Mouse (Mus musculus) CD4-positive helper T cell, adult 2 months (primary cell): ENCODE data around the gene Lilra5.
"Not testable (repeated sequence)": the region's sequence is repeated elsewhere in the genome, so short reads cannot be mapped to it uniquely, and the experiment has no call there.

Experiments
- DNase-seq: peaks from one replicate; pipeline ENCODE4 v3.0.0-alpha.2; 2012; ENCODE audit warnings: low read depth, missing footprints, low spot score

The Lilra5 gene

GRCm38 (mm10) chr7:4237454-4237853 lies at the start of gene Lilra5:
Gene Lilra5, plus strand, starts transcription at chr7:4237754.
- DNase-seq, result no peak

- DNase-seq, result no peak
These were observed 30.4 kb upstream of the Lilra5 start for GRCm38 (mm10) chr7:4207126-4207525.

DNA sequence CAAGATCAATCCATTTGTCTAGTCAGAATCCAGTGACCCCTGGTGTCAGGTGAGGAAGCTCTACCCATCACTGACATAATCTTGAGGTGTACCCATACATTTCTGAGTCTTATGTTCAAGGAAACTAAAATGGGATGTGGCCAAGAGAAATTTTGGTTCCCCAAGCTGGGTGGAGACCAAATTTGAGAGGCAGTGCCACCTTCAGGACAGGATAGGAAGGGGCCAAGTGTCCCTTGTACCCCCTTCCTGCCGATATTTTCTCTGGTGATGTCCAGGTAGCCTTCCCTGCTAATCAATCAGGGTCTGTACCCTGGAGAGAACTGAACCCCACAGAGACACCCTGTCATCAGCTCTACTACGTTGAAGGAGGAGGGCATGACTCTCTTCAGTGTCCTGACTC lies 28.9 kb upstream of the Lilra5 start:
- DNase-seq, result no peak

GRCm38 (mm10) chr7:4213436-4213835 lies 24.1 kb upstream of the Lilra5 start:
- DNase-seq, result not testable (repeated sequence)

DNA sequence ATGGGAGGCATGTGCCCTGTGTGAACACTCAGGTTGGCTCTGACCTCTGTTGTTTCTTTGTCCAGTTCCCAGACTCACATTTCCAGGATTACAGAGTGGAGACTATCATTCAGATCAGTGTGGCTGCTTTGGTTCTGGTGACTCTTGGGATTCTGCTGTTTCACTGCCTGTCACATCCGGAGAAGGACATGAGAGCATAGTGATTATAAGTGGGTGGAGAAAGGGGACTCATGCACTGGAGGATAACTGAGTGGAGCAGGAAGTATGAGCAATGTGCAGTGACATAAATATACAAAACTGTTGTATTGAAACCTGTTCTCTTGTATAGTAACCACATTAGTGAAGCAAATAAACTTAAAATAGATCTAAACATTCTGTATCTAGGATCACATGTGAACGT lies 22.2 kb upstream of the Lilra5 start:
- DNase-seq, result no peak

GRCm38 (mm10) chr7:4215805-4216204 lies 21.7 kb upstream of the Lilra5 start:
- DNase-seq, result no peak

GRCm38 (mm10) chr7:4235536-4235935 lies 2.0 kb upstream of the Lilra5 start:
- DNase-seq, result no peak

DNA sequence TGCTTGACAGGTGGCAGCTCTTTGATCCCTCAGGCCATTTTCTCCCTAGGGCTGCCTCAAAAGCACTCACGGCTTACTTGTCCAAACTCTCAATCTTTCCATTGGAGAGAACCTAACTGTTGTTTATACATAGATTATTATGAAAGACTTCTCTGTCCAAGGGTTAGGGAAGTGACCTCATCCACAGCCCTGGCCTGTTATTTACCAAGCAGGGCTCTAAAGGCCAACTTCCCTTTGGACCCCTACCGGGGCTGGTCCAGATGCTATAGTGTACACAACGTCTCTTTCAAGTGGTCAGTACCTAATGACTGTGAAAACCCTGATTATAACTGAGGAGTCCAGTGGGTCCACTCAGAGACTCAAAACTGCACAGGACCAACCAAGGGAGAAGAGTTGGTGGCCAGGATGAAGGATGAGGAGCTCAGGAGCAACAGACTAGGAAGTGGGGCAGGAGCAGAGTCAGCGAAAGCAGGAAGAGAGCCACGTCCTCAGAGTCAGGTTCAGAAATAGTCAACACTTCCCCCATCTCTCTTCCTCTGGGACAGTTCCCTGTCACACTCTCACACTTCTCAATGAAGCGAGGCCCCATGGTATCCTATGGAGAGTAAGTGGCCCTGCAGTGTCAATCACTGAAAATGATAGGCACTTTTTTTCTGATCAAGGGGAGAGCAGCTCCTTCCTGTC lies 1.6 kb downstream of the Lilra5 start:
- DNase-seq, result no peak

GRCm38 (mm10) chr7:4251211-4251610 lies 13.7 kb downstream of the Lilra5 start:
- not testable (repeated sequence) for DNase-seq

DNA sequence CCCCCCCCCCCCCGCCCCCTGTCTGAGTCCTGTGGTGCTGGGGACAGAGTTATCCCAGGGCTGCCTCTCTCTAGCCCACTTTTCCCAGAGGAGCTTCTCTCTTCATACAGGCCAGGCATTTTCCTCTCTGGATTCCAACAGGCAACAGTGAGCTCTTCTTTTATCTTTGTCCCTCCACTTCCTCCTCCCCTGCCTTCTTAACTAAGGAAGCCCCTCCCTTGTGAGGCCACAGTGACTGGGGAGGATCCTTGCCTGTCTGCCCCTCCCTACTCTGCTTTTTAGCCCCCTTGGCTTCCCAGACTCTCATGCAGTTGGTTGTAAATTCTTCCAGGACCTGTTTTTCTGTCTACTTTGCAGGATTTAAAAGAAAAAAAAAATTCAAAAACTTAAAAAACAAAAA lies 18.5 kb downstream of the Lilra5 start:
- not testable (repeated sequence) for DNase-seq

- not testable (repeated sequence) for DNase-seq
These were observed 23.0 kb downstream of the Lilra5 start for GRCm38 (mm10) chr7:4260521-4260920.

GRCm38 (mm10) chr7:4272106-4272505 lies 34.6 kb downstream of the Lilra5 start:
- DNase-seq, result not testable (repeated sequence)

DNA sequence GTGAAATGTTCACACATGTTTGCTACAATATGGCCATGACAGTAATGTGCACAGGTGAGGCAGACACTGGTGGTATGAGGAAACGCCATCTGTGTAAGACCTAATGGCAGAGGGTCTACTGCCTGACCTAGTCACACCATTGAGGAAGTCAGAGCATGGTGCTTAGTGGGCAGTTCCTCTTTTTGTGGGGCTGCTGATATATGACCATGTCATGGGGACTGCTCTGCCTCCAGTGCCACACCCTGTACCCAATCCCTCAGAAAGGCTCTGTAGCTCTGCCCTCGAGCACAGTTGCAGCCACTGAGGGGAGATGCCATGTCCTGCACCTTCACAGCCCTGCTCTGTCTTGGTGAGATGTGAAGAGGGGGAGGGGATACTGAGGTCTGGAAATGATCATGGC lies 36.3 kb downstream of the Lilra5 start:
- DNase-seq, result not testable (repeated sequence)

DNA sequence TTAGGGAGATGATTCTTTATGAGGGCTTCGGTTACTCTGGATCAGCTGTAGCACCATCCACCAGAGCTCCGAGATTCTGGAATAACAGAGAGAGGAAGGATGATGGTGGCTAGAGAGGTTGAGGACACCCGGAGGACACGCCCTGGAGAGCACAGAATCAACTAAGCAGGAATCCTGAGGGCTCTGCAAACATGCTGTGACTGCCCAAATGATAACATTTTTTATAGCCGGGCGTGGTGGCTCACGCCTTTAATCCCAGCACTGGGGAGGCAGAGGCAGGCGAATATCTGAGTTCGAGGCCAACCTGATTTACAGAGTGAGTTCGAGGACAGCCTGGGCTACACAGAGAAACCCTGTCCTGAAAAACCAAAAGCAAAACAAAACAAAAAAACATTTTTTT lies 37.9 kb downstream of the Lilra5 start:
- DNase-seq, result not testable (repeated sequence)

GRCm38 (mm10) chr7:4292638-4293037 lies 55.1 kb downstream of the Lilra5 start:
- DNase-seq, result no peak
